In genomic region chr16:7951616-7952015, GRCm38 (mm10) we compare ENCODE assay signal across 24 mouse cellular contexts.
"Had no signal": no experiment of that assay in that cellular context is flagged by ENCODE, and none has a peak within 500 bp of the region (broad histone marks: within the 10 kb centered on the region; RNA-seq: fewer than 3 reads in every experiment).

No protein-coding gene starts in this region.

- H3K4me3 ChIP-seq: gastrocnemius, adult 2 months; heart, embryonic 10.5 days; heart, embryonic 12.5 days; hindbrain, embryonic 10.5 days; hindbrain, embryonic 12.5 days; intestine, embryonic 15.5 days; limb, embryonic 12.5 days; liver, embryonic 13.5 days; liver, embryonic 15.5 days had no signal

- DNase-seq: gastrocnemius, adult 2 months; gastrocnemius, postnatal 10 days; gastrocnemius, postnatal 25 days; heart, adult 18-20 months; heart, postnatal 10 days; heart, postnatal 4 days; kidney, adult 18-20 months; kidney, adult 8-10 months; kidney, postnatal 14 days; kidney, postnatal 36 days; layer of hippocampus, adult 9-11 months; layer of hippocampus, postnatal 36 days; left cerebral cortex, postnatal 4 days; liver; liver, embryonic 13.5 days had no signal

- H3K9me3 ChIP-seq: heart, embryonic 10.5 days; heart, embryonic 12.5 days; hindbrain, embryonic 10.5 days; hindbrain, embryonic 12.5 days; intestine, embryonic 15.5 days; limb, embryonic 12.5 days; liver, embryonic 15.5 days had no signal

- H3K36me3 ChIP-seq: heart, embryonic 10.5 days; heart, embryonic 12.5 days; hindbrain, embryonic 10.5 days; hindbrain, embryonic 12.5 days; intestine, embryonic 15.5 days; limb, embryonic 12.5 days; liver, embryonic 13.5 days; liver, embryonic 15.5 days had no signal

- H3K4me1 ChIP-seq: heart, embryonic 10.5 days; heart, embryonic 12.5 days; hindbrain, embryonic 10.5 days; hindbrain, embryonic 12.5 days; intestine, embryonic 15.5 days; limb, embryonic 12.5 days; liver, embryonic 13.5 days; liver, embryonic 15.5 days had no signal

- H3K27me3 ChIP-seq: heart, embryonic 12.5 days; hindbrain, embryonic 12.5 days; intestine, embryonic 15.5 days; limb, embryonic 12.5 days; liver, embryonic 13.5 days; liver, embryonic 15.5 days had no signal

- H3K27ac ChIP-seq: gastrocnemius, adult 2 months; heart, embryonic 10.5 days; hindbrain, embryonic 10.5 days; hindbrain, embryonic 12.5 days; hindbrain, embryonic 14.5 days; intestine, embryonic 15.5 days; kidney, postnatal 0 days; limb, embryonic 12.5 days; liver, embryonic 13.5 days; liver, embryonic 15.5 days had no signal
